ENCODE assay signal across 27 mouse cellular contexts in genomic region chr3:154708150-154708549, GRCm38 (mm10). TPM values are rescaled to one million over a fixed set of nuclear protein-coding genes. Genes with fewer than 3 reads are reported as not detected.
A peak's percentile ranks its signal among the peaks of the same experiment; 100 is the strongest.
DNase-seq lines count a peak whose midpoint lies in the region; ATAC-seq and TF ChIP-seq lines count a peak whose summit lies in the region.
"Had no signal": no experiment of that assay in that cellular context is flagged by ENCODE, and none has a peak within 500 bp of the region (broad histone marks: within the 10 kb centered on the region; RNA-seq: fewer than 3 reads in every experiment).

No protein-coding gene starts in this region.

- H3K27ac ChIP-seq in testis, adult 2 months (ENCODE audit: control insufficient read depth, insufficient read depth, low read depth, low read length) = no peak overlapping the region
- H3K27ac ChIP-seq in left cerebral cortex, adult 2 months = no peak overlapping the region
- H3K27ac ChIP-seq: forebrain, embryonic 10.5 days; heart, adult 2 months; heart, embryonic 10.5 days; heart, embryonic 13.5 days; hindbrain, embryonic 12.5 days; hindbrain, embryonic 15.5 days had no signal

- no peak for TF ChIP-seq POLR2A in testis, adult 2 months (IDR thresholded peaks at IDR 0.05; ENCODE audit: control insufficient read depth, low read depth, low read length)

- H3K36me3 ChIP-seq in testis, adult 2 months (ENCODE audit: control insufficient read depth, insufficient read depth, low read length) = no peaks in the 10 kb centered on the region
- H3K36me3 ChIP-seq: forebrain, embryonic 10.5 days; G1E; heart, embryonic 10.5 days; heart, embryonic 13.5 days; hindbrain, embryonic 12.5 days; hindbrain, embryonic 15.5 days had no signal

- no peak for DNase-seq in frontal cortex, postnatal 14 days (ENCODE audit: low spot score in 2 of 2)
- peak; percentile 49 for DNase-seq in right cerebral cortex, adult 18-20 months
- DNase-seq in right cerebral cortex, postnatal 25 days = no peak
- no peak for DNase-seq in testis, postnatal 10 days (ENCODE audit: low spot score)
- no peak for DNase-seq in left cerebral cortex, adult 2 months (ENCODE audit: extremely low spot score in 1 of 2, low spot score in 2 of 2)
- DNase-seq in left cerebral cortex, postnatal 10 days (ENCODE audit: extremely low spot score in 1 of 2, low spot score in 2 of 2) = no peak
- DNase-seq: adrenal gland, adult 2 months; adrenal gland, postnatal 14 days; B cell, adult 2 months; cerebellum, adult 11-12 months; cerebellum, adult 9-10 months; cerebellum, postnatal 14 days; forebrain, postnatal 0 days; gastrocnemius, postnatal 25 days; heart, adult 2 months; heart, postnatal 14 days had no signal

- H3K4me3 ChIP-seq in testis, adult 2 months (ENCODE audit: control insufficient read depth, low read depth, low read length) = peak overlapping the region; percentile 69; the same call in 1 of the 2 replicates
- H3K4me3 ChIP-seq in left cerebral cortex, adult 2 months = no peak overlapping the region
- H3K4me3 ChIP-seq: forebrain, embryonic 10.5 days; heart, adult 2 months; heart, embryonic 10.5 days; heart, embryonic 13.5 days; hindbrain, embryonic 12.5 days; hindbrain, embryonic 15.5 days had no signal

- no peaks in the 10 kb centered on the region for H3K27me3 ChIP-seq in testis, adult 2 months (ENCODE audit: control insufficient read depth, insufficient read depth, low read length)
- H3K27me3 ChIP-seq: CH12.LX; hindbrain, embryonic 12.5 days; hindbrain, embryonic 15.5 days had no signal

- intact Hi-C loops in left cerebral cortex, adult 2 months (cut with DNase I) = loop anchor here (2.0 to 5.0 kb wide), 3 partner anchors 15 to 99 kb away; no protein-coding TSS in a partner anchor
- intact Hi-C loops in left cerebral cortex, postnatal 10 days (cut with DNase I) = no loop called here

- no peaks in the 10 kb centered on the region for H3K4me1 ChIP-seq in testis, adult 2 months (ENCODE audit: control insufficient read depth, insufficient read depth, low read length)
- H3K4me1 ChIP-seq: forebrain, embryonic 10.5 days; hindbrain, embryonic 12.5 days; hindbrain, embryonic 15.5 days had no signal

- TF ChIP-seq CTCF in testis, adult 2 months (IDR thresholded peaks at IDR 0.05; ENCODE audit: control insufficient read depth, insufficient read depth, insufficient replicate concordance, low read depth, low read length) = no peak
- no peak for TF ChIP-seq CTCF in left cerebral cortex, adult 2 months (IDR thresholded peaks at IDR 0.05)

- ATAC-seq in frontal cortex, adult (ENCODE audit: low TSS enrichment) = peak; percentile 93
- ATAC-seq: forebrain, embryonic 14.5 days; forebrain, postnatal 0 days had no signal

RNA-seq across cellular contexts. Expression of gene Erich3, which starts 44.5 kb away (rescaled TPM):
- 124 and 147 TPM in 2 replicates for polyA plus RNA-seq in testis, adult 2 months (2012; rRNA removed)
- 10 to 100 TPM in 1 of 2 experiments, 1 to 10 TPM in 1; 9.0 to 11.6 TPM for total RNA-seq in left cerebral cortex, adult 2 months (2021)
- 1 to 10 TPM; 6.1 to 7.2 TPM for total RNA-seq in left cerebral cortex, postnatal 10 days (2021)
- total RNA-seq: gastrocnemius, postnatal 25 days; hematopoietic stem cell, adult 5-6 weeks had no signal
- polyA plus RNA-seq: G1E had no signal
